Mouse (Mus musculus) lung, postnatal 0 days (tissue): ENCODE results near the gene Gtf2e1.

ENCODE experiments used
- CTCF ChIP-seq: IDR thresholded peaks from 2 replicates; pipeline ENCODE4 v1.5.1; 2016; ENCODE audit warnings: antibody characterized with exemption, mild to moderate bottlenecking
- EP300 ChIP-seq: IDR thresholded peaks from 2 replicates; pipeline ENCODE4 v1.6.1; 2016; ENCODE audit warnings: antibody characterized with exemption, mild to moderate bottlenecking, control low read depth

GRCm38 (mm10) chr16:37567113-37568050 lies 27.8 kb upstream of the Gtf2e1 start:
- TF ChIP-seq CTCF (no peak), EP300 (no peak)
